Mouse (Mus musculus) heart, adult 9 months (tissue): ENCODE data around the gene Dennd1a.

ENCODE experiments used
- DNase-seq, 2 experiments: peaks; one replicate each; pipeline ENCODE4 v3.0.0; 2022; ENCODE audit warnings: low spot score in 2 of 2

Dennd1a gene

DNA sequence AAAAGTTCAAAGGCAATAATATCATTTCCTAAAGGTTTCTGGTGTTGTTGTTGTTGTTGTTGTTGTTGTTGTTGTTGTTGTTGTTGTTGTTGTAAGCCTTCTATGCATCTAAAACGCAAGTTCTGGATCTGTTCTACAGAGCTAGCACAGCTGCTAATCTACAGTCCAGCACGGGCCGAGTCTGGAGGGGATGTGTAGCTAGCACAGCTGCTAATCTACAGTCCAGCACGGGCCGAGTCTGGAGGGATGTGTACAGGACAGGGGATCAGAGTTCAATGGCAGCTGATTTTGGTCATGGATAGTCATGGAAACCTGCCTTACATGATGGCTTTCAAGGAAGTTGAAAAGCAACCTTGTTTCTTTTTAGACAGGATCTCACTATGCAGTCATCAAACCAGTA is 57.3 kb downstream of the Dennd1a start:
- DNase-seq, result no peak

- DNase-seq, result peak; percentile 29 to 53
These were observed 63.4 kb downstream of the Dennd1a start for GRCm38 (mm10) chr2:38223759-38224158.

DNA sequence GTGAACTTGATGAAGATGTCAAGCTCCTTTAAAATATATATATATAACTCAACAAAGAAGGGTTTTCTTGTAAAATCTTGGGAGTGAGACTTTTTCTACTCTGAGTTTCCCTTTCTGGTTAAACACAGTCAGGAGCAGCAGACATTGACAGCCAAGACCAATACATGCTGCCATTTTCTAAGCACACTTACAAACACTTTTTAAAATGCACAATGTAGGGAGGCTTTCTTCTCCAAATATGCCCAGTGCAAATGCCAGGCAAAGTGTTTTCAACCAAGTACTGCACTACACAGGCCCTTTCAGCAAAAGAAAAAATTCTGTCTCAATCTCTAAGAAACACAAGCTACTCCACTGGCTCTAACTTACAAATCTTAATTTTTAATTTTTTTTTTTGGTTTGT is 65.7 kb downstream of the Dennd1a start:
- DNase-seq, result no peak

GRCm38 (mm10) chr2:38220687-38221435 is 66.3 kb downstream of the Dennd1a start:
- no peak for DNase-seq

DNA sequence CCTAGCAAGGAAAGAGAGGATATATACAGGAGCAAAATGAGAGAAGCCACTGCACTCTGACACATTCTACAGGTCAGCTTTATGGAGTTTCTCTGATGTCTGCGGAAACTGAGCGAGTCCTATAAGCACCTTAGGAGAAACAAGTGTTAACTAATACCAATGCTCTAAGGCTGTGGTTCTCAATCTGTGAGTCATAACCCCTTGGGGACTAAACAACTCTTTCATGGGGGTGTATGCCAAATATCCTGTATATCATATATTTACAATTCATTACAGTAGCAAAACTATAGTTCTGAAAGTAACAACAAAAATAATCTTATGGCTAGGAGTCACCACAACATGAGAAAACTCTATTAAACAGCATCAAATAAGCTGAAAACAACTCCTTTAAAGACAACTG is 67.5 kb downstream of the Dennd1a start:
- DNase-seq, result no peak

DNA sequence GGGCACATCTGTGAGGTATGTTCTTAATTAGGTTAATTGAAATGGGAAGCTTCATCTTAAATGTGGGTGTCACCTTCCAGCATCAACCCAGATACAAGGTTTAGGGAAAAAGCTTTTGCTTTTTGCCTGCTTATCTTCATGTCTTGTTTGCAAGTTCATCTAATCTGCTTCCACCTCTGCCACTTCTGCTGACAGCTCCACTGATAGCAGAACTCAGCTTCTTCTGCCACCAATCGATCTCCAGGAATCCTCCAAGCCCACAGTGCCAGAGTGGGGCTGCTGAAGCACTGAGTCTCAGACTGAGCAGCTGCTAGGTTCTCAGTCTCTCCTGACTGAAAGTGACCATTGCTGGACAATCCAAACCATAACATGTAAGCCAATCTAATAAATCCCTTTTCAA is 74.1 kb downstream of the Dennd1a start:
- DNase-seq, result no peak

GRCm38 (mm10) chr2:38211426-38211825 is 75.8 kb downstream of the Dennd1a start:
- DNase-seq, result no peak

DNA sequence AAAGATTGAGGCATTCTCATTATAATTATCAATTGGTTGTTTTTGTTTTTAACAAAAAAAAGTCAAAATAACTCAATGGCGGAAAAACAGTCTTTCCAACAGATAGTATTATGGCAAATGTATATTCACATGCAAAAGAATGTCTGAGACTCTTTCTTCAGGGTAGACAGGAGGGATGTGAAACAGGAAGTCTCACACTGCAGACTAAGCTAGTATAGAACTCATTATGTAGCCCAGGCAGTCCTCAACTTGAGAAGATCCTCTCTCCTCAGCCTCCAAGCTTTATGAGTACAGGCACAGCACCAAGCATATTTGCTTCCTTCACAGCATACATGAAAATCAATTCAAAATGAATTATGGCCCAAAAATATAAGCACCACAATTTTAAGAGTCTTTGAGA is 79.4 kb downstream of the Dennd1a start:
- DNase-seq, result no peak

GRCm38 (mm10) chr2:38205281-38205680 is 81.9 kb downstream of the Dennd1a start:
- DNase-seq, result no peak

DNA sequence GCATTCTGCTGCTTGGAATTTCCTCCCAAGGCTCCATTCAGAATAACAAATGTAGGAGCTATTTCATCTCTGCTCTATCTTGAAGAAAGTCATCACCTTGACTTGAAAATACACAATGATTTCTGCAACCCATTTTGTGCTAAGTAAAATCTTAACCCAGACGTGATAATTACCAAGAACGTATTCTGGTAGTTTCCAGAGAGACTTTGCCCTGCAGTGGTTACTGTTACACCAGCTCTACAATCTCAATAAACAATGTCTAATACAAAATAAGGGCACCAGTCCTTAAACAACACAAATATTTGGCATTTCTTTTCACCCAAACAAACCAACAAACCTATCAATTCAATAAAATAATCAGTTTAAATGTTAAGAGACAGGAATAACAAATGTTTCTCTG is 82.5 kb downstream of the Dennd1a start:
- DNase-seq, result no peak

- no peak for DNase-seq
These were observed 89.1 kb downstream of the Dennd1a start for GRCm38 (mm10) chr2:38198072-38198471.

DNA sequence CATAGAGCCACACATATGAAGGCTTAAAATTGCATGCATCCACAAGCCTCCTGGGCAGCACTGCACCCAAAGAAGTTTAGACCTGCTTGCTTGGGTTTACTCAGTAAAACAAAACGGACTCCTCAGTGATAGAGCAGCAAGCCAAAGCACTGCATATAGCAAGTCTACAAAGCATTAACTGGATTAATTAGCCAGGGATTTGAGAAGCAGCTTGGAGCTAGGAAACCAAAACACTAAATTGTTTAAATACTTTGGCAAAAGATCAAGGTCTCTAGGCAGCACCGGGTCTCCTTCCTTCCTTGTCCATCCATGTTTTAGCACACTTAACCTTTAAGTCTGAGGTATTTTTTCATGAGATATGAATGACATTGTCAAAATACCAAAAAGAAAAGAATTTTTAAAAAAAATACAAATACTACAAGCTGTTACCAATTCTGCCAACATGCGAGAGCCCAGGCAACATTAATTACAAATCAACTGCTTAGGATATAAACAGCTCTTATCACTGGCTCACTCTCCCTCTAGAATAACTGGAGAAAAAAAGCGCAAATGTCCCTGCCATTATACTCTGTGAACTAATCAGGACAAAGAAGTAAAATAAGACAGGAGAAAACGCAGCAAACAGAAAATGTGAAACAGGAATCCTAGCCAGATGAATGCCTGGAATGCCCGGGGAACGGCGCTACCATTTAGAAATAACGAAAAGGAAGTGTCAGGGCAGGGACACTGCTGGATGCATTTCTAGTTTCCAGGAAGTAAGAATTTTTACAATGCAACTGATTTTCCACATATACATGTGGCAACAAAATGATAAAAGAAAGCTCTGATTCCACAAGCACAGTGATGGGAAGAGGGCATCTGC is 90.8 kb downstream of the Dennd1a start:
- no peak for DNase-seq

- no peak for DNase-seq
These were observed 95.2 kb downstream of the Dennd1a start for GRCm38 (mm10) chr2:38192007-38192406.

- no peak for DNase-seq
These were observed 95.6 kb downstream of the Dennd1a start for GRCm38 (mm10) chr2:38191601-38192000.

- no peak for DNase-seq
These were observed 100.8 kb downstream of the Dennd1a start for GRCm38 (mm10) chr2:38186438-38186837.

DNA sequence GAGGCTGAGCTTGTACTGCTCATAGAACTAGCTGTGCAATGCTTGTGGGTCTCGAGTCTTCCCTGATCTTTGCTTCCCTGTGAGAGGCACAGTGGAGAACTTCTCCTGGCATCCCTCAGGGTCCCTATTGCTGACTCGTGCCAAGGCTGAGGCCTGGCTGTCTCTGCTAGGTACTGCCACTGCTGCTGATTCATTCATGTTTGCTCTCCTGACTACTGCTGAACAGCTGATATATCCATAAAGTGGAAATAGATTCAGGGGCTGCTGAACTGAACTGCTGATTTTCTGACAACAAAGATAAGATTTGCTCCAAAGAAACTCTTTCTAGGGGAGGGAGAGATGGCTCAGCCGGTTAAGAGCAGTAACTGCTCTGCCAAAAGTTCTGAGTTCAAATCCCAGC is 102.2 kb downstream of the Dennd1a start:
- DNase-seq, result no peak

DNA sequence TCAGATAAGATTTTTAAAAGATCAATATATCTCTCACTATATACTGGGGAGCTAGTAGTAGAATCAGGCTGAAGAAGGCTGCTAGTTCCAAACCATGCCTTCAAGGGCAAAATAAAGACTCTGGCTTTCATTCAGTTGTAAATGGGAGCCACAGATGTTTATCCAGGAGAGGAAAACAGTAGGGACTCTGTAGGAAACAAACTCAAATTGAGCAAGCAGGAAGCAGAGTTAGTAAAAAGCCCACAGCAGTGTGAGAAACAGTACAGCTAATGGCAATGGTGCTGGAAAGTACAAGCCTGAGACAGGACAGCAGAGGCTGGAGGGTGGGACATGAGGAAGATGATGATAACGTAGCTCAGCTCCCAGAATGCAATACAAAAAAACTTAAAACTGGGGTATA is 103.3 kb downstream of the Dennd1a start:
- no peak for DNase-seq

DNA sequence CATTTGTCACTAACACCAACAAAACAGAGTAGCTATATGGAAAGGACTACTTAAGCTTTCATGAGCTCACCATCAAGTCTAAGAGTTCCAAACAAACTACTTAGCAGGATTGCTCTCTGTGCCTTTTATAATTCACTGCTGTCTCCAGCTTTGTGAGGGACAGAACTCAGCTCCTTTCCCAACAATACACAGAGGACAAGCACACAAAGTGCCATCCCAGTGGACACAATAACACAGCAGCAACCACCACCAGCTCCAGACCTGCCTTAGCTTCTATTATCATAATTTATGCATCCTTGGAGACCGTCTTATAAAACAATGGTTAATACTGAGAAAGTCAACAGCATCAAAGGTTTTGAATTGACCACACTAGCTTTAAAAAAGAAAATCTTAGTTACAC is 104.9 kb downstream of the Dennd1a start:
- DNase-seq, result no peak

GRCm38 (mm10) chr2:38177583-38177978 is 109.6 kb downstream of the Dennd1a start:
- no peak for DNase-seq

DNA sequence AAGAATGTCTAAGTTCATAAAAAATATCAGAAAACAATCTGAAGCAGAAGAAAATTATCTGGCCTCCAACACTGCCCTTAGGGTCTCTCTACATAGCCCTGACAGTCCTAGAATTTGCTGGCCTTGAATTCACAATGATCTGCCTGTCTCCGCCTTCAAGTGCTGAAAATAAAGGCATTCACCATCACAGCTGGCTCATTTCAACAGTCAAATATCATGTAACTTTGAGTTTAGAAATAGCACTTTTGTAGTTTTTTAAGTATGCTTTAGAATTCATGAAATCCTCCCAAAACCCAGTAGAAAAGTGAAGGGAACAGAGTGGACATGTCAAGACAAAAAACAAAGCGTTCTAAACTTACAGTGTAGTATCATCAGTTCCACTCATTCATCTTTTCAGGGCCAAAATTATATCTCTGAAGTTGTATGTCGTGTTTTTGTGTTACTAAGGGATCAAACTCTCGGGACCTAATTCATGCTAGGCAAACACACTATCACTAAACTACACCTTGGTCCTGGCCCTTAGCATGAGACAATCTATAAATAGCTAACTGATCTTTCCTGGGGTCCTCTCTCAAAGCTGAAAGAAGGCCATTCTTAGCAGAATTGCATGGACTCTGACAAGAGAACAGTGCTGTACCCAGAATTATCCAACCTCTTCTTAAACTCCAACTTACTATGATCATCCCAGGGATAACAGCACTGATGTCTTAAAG is 110.2 kb downstream of the Dennd1a start:
- DNase-seq, result no peak

- DNase-seq, result no peak
These were observed 111.9 kb downstream of the Dennd1a start for GRCm38 (mm10) chr2:38175276-38175675.

GRCm38 (mm10) chr2:38168606-38169005 is 118.6 kb downstream of the Dennd1a start:
- DNase-seq, result no peak
